Comparison of ENCODE assay signal across 13 mouse cellular contexts in genomic region chr13:50975306-50975920, GRCm38 (mm10).
DNase-seq lines count a peak whose midpoint lies in the region; ATAC-seq lines count a peak whose summit lies in the region.
"Had no signal": no experiment of that assay in that cellular context is flagged by ENCODE, and none has a peak within 500 bp of the region (broad histone marks: within the 10 kb centered on the region; RNA-seq: fewer than 3 reads in every experiment).

No protein-coding gene starts in this region.

- ATAC-seq in limb, embryonic 11.5 days (ENCODE audit: insufficient number of reproducible peaks, low FRiP score, low TSS enrichment, low read depth) = peak; percentile 57; the same call in 1 of the 2 replicates
- ATAC-seq in erythroblast, adult 5-6 weeks (replicated peaks; ENCODE audit: low FRiP score, poor library complexity, severe bottlenecking) = no peak

- 0 out of 2 replicates have a peak overlapping the region, but pooled peaks have one; percentile 10 for H3K27ac ChIP-seq in limb, embryonic 11.5 days (replicated peaks; ENCODE audit: low read depth, low read length)
- no peak overlapping the region for H3K27ac ChIP-seq in limb, embryonic 10.5 days

- 37% methylated on average over 12 of the region's 12 CpGs for WGBS in limb, embryonic 11.5 days
- 64% methylated on average over 12 of the region's 12 CpGs for WGBS in limb, embryonic 10.5 days

- no peaks in the 10 kb centered on the region for H3K27me3 ChIP-seq in limb, embryonic 11.5 days (ENCODE audit: control insufficient read depth, insufficient read depth, low read length)
- H3K27me3 ChIP-seq in limb, embryonic 10.5 days (ENCODE audit: low read depth, poor library complexity, severe bottlenecking) = no peaks in the 10 kb centered on the region
- H3K27me3 ChIP-seq: heart, embryonic 12.5 days had no signal

- H3K4me3 ChIP-seq in limb, embryonic 11.5 days (ENCODE audit: low read depth, low read length) = no peak overlapping the region
- no peak overlapping the region for H3K4me3 ChIP-seq in limb, embryonic 10.5 days
- H3K4me3 ChIP-seq: heart, embryonic 12.5 days had no signal

- no peak overlapping the region for H3K4me2 ChIP-seq in limb, embryonic 11.5 days (ENCODE audit: low read depth, severe bottlenecking)
- H3K4me2 ChIP-seq: heart, embryonic 12.5 days; lung, embryonic 14.5 days had no signal

- DNase-seq in limb, embryonic 11.5 days (ENCODE audit: low spot score) = peak; percentile 33
- DNase-seq in limb, embryonic 10.5 days (ENCODE audit: low spot score) = no peak
- peak; percentile 47 for DNase-seq in adrenal gland, postnatal 14 days
- DNase-seq in kidney, postnatal 10 days = peak; percentile 13
- DNase-seq in ovary, postnatal 36 days (ENCODE audit: low spot score) = peak; percentile 46
- DNase-seq in c-Kit-positive CD71-positive TER-119-positive erythroid progenitor cells, embryonic 14.5 days (ENCODE audit: low spot score) = no peak
- DNase-seq: gastrocnemius, postnatal 36 days; heart, postnatal 4 days; lung, embryonic 14.5 days; right cerebral cortex, postnatal 25 days; thymus, postnatal 14 days had no signal

- no peaks in the 10 kb centered on the region for H3K36me3 ChIP-seq in limb, embryonic 11.5 days (ENCODE audit: control insufficient read depth, insufficient read depth, low read length)
- no peaks in the 10 kb centered on the region for H3K36me3 ChIP-seq in limb, embryonic 10.5 days
- H3K36me3 ChIP-seq: heart, embryonic 12.5 days had no signal

- peaks cover 3% of the 10 kb centered on the region for H3K4me1 ChIP-seq in limb, embryonic 11.5 days (ENCODE audit: control insufficient read depth, insufficient read depth, low read length)
- peaks cover 32% of the 10 kb centered on the region for H3K4me1 ChIP-seq in limb, embryonic 10.5 days
- H3K4me1 ChIP-seq: heart, embryonic 12.5 days had no signal

- H3K9me3 ChIP-seq in limb, embryonic 11.5 days (ENCODE audit: control insufficient read depth, low read length) = no peaks in the 10 kb centered on the region
- no peaks in the 10 kb centered on the region for H3K9me3 ChIP-seq in limb, embryonic 10.5 days (replicated peaks)
- H3K9me3 ChIP-seq: heart, embryonic 12.5 days had no signal

- no peak overlapping the region for H3K9ac ChIP-seq in limb, embryonic 11.5 days (ENCODE audit: low read length)
- H3K9ac ChIP-seq: heart, embryonic 12.5 days; lung, embryonic 14.5 days had no signal

Comparison
In these comparisons a context has a peak if more than half of its experiments do, and no peak if none do; other contexts are left out.
1. DNase-seq: peak in limb, embryonic 11.5 days (single experiment), adrenal gland, postnatal 14 days (single experiment), kidney, postnatal 10 days (single experiment) and ovary, postnatal 36 days (single experiment); none in limb, embryonic 10.5 days (single experiment) and c-Kit-positive CD71-positive TER-119-positive erythroid progenitor cells, embryonic 14.5 days (single experiment).